Mouse (Mus musculus) forebrain, postnatal 0 days (tissue): ENCODE measurements at regions not wholly inside any gene's neighbourhood (a gene's known extent, or its start where the extent isn't known, plus 50 kb on each side); places are given as distances from the start of the nearest gene placed in this dataset.
A peak's percentile ranks its signal among the peaks of the same experiment; 100 is the strongest.

ENCODE experiments used
- ATAC-seq: fragments of 200-750 bp; cut with Nextera tagmentation; 2 replicates; pipeline ENCODE4 v1.8.0; 2017; ENCODE audit warnings: mild to moderate bottlenecking, moderate library complexity
- DNase-seq: peaks from one replicate; pipeline ENCODE4 v3.0.0-alpha.2; 2015
- H3K27ac ChIP-seq: fragments of 300-500 bp; sonication (generic); 2 replicates; pipeline ENCODE4 v1.5.1; 2014; ENCODE audit warnings: low read depth, mild to moderate bottlenecking, antibody characterized with exemption, low read length, moderate library complexity, mixed read lengths
- H3K27me3 ChIP-seq: fragments of 300-500 bp; sonication (generic); 2 replicates; pipeline ENCODE4 v1.6.1; 2014; ENCODE audit warnings: mild to moderate bottlenecking, low read length, mixed read lengths; ENCODE audit not compliant: insufficient read depth
- H3K36me3 ChIP-seq: fragments of 300-500 bp; sonication (generic); 2 replicates; pipeline ENCODE4 v1.6.1; 2014; ENCODE audit warnings: mild to moderate bottlenecking, moderate library complexity; ENCODE audit not compliant: insufficient read depth
- H3K4me1 ChIP-seq: fragments of 300-500 bp; sonication (generic); 2 replicates; pipeline ENCODE4 v1.6.1; 2014; ENCODE audit warnings: antibody characterized with exemption; ENCODE audit not compliant: insufficient read depth
- H3K4me2 ChIP-seq: fragments of 300-500 bp; sonication (generic); 2 replicates; pipeline ENCODE4 v1.6.1; 2014; ENCODE audit warnings: low read depth, mild to moderate bottlenecking, moderate library complexity
- H3K4me3 ChIP-seq: fragments of 300-500 bp; sonication (generic); 2 replicates; pipeline ENCODE4 v1.5.1; 2014; ENCODE audit warnings: low read depth, low read length, mixed read lengths
- H3K9ac ChIP-seq: fragments of 300-500 bp; sonication (generic); 2 replicates; pipeline ENCODE4 v1.6.1; 2014; ENCODE audit warnings: mild to moderate bottlenecking
- H3K9me3 ChIP-seq: fragments of 300-500 bp; sonication (generic); 2 replicates; pipeline ENCODE4 v1.6.1; 2016; ENCODE audit warnings: low read length
- CTCF ChIP-seq: sonication (generic); IDR thresholded peaks from 2 replicates; pipeline ENCODE4 v1.5.1; 2016; ENCODE audit warnings: antibody characterized with exemption, control low read depth, low read depth
- WGBS: fragments of 180-500 bp; shearing (Covaris S2); extraction: QIAGEN DNeasy Blood & Tissue Kit; methylation state at CpG from one replicate; pipeline ENCODE4 v1.1.7; 2014; 5-methylcytosine and 5-hydroxymethylcytosine counted together

GRCm38 (mm10) chr2:117748892-117749291 lies 362.8 kb upstream of the Thbs1 start:
- WGBS: 95% methylated on average over 4 of the region's 4 CpGs

DNA sequence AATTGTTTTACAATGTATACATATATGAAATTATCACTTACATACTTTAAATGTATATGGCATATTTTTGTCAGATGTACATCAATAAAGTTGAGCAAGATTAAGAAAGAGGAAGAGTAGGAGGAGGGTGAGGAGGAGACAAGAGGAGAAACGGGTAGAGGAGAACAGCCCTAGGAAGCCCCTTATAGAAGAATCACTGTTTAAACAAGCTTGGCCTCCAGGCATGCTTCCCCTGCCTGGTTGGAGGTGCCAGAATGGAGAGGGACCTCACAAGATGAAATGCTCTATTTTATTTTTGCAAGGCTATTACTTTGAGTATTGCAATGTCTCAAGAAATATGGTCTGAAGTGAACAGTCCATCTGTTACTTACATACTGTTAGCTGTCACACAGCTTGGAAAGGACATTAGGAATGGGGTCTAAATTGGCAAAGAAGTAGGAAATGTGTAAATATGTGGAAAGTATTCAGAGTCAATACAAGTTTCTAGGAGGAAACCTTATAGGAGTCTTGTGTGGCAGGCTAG lies 352.1 kb upstream of the Thbs1 start:
- TF ChIP-seq CTCF: no peak
- Histone ChIP-seq H3K9ac (no peak overlapping the region), H3K36me3 (no peaks in the 10 kb centered on the region), H3K4me2 (no peak overlapping the region), H3K27me3 (no peaks in the 10 kb centered on the region), H3K27ac (no peak overlapping the region), H3K4me1 (no peaks in the 10 kb centered on the region), H3K9me3 (no peaks in the 10 kb centered on the region), H3K4me3 (no peak overlapping the region)
- DNase-seq: no peak
- 84% methylated on average over 1 of the region's 1 CpGs for WGBS
- ATAC-seq: no peak

More at GRCm38 (mm10) chr2:117748892-117749291, 362.8 kb upstream of the Thbs1 start:
- no peak for TF ChIP-seq CTCF
- Histone ChIP-seq H3K4me1 (no peaks in the 10 kb centered on the region), H3K9me3 (no peaks in the 10 kb centered on the region), H3K9ac (no peak overlapping the region), H3K4me2 (no peak overlapping the region), H3K27me3 (no peaks in the 10 kb centered on the region), H3K4me3 (no peak overlapping the region), H3K36me3 (no peaks in the 10 kb centered on the region), H3K27ac (no peak overlapping the region)
- DNase-seq (no peak), ATAC-seq (no peak)

GRCm38 (mm10) chr2:117763631-117764030 lies 348.0 kb upstream of the Thbs1 start:
- H3K27ac ChIP-seq: no peak overlapping the region
- H3K9me3 ChIP-seq: no peaks in the 10 kb centered on the region
- no peaks in the 10 kb centered on the region for H3K4me1 ChIP-seq
- no peak for TF ChIP-seq CTCF
- H3K9ac ChIP-seq: no peak overlapping the region
- DNase-seq: no peak
- no peak overlapping the region for H3K4me3 ChIP-seq
- no peaks in the 10 kb centered on the region for H3K27me3 ChIP-seq
- no peak for ATAC-seq
- WGBS: 87% methylated on average over 1 of the region's 1 CpGs
- H3K4me2 ChIP-seq: no peak overlapping the region
- H3K36me3 ChIP-seq: no peaks in the 10 kb centered on the region

DNA sequence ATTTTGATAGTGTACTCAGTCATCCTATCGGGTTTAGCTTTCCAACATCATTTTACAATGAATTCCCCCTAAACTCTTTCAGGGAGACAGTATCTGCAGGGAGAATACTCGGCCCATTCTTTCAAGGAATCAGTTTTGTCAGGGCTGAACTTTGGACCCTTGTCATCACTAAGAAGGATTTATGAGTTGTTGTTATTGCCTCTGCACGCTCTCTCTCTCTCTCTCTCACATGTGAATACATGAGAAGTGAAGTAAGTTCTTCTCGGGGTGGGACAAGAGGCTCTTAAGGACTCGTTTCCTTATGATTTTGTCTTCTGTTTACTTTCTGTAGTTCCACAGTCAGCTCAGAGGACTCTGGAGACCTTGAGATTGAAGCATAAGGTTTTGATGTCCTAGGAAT lies 346.1 kb upstream of the Thbs1 start:
- no peaks in the 10 kb centered on the region for H3K27me3 ChIP-seq
- ATAC-seq: no peak
- no peak for DNase-seq
- 86% methylated on average over 5 of the region's 5 CpGs for WGBS
- H3K9ac ChIP-seq: no peak overlapping the region
- no peak overlapping the region for H3K4me3 ChIP-seq
- TF ChIP-seq CTCF: no peak
- no peak overlapping the region for H3K27ac ChIP-seq
- H3K4me2 ChIP-seq: no peak overlapping the region
- H3K4me1 ChIP-seq: no peaks in the 10 kb centered on the region
- no peaks in the 10 kb centered on the region for H3K36me3 ChIP-seq
- no peaks in the 10 kb centered on the region for H3K9me3 ChIP-seq

DNA sequence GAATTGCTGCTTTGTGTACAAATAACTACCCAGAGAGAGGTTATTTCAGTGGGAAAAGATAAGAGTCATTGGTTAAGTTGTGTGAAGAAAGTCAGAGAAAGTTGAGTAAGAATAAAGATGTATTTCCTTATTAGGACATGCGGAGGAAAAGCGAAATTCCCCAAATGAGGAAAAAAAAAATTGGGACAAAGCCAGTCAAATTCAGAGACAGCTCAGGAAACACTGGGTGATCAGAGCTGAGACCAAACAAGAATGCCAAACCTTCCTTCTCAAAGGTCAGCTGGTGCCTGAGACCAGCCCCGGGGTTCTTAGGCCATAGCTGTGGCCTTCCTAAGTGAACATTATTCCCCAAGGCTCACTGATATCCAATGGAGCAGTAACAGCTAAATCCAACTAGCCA lies 345.2 kb upstream of the Thbs1 start:
- 87% methylated on average over 3 of the region's 3 CpGs for WGBS

DNA sequence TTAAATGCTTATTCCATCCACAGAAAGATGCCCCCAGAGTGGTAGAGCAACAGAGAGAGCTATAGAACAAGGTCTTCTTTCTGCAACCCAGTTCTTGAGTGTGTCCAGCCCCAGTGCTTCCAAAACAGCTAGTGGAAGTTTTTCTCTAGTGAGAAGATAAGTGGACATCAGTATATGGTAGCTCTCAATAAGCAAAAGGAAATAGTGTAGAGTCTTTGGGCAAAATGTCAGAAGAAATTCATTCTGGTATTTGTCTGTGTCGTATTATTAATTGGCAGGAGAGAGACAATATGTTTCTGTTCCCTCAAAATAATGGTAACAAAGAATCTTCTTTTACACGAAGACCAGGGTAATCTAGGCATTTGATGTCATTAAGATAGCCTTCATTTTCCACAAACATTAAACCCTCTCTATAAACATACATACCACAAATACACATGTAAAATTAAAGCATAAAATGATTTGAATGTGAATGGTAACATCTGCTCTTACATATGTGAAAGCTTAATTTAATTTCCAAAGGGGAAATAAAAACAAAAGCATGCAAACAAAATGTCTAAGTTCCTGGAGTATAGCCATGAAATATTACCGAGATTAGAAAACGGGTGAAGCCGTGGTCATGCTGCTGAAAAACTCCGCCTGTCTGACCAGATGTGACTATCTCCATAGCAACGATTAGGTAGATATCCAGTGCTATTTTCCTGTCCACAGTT lies 342.1 kb upstream of the Thbs1 start:
- Histone ChIP-seq H3K36me3 (no peaks in the 10 kb centered on the region), H3K27me3 (no peaks in the 10 kb centered on the region), H3K4me3 (no peak overlapping the region), H3K4me2 (no peak overlapping the region), H3K9me3 (no peaks in the 10 kb centered on the region), H3K27ac (no peak overlapping the region), H3K4me1 (no peaks in the 10 kb centered on the region), H3K9ac (no peak overlapping the region)
- no peak for TF ChIP-seq CTCF
- WGBS: 61% methylated on average over 7 of the region's 7 CpGs
- no peak for DNase-seq
- ATAC-seq: no peak

More for the DNA sequence above, 345.2 kb upstream of the Thbs1 start:
- Histone ChIP-seq H3K36me3 (no peaks in the 10 kb centered on the region), H3K27ac (no peak overlapping the region), H3K27me3 (no peaks in the 10 kb centered on the region), H3K9me3 (no peaks in the 10 kb centered on the region), H3K4me3 (no peak overlapping the region), H3K4me2 (no peak overlapping the region), H3K9ac (no peak overlapping the region), H3K4me1 (no peaks in the 10 kb centered on the region)
- DNase-seq: no peak
- no peak for ATAC-seq
- no peak for TF ChIP-seq CTCF

- no peak overlapping the region for H3K4me3 ChIP-seq
- 78% methylated on average over 3 of the region's 3 CpGs for WGBS
- peak; percentile 7 for DNase-seq
- no peak for ATAC-seq
- no peak overlapping the region for H3K9ac ChIP-seq
- no peaks in the 10 kb centered on the region for H3K9me3 ChIP-seq
- no peaks in the 10 kb centered on the region for H3K4me1 ChIP-seq
- H3K27ac ChIP-seq: no peak overlapping the region
- no peaks in the 10 kb centered on the region for H3K36me3 ChIP-seq
- no peak for TF ChIP-seq CTCF
- H3K4me2 ChIP-seq: no peak overlapping the region
- no peaks in the 10 kb centered on the region for H3K27me3 ChIP-seq
These were observed 341.6 kb upstream of the Thbs1 start for GRCm38 (mm10) chr2:117770115-117770485.
